Mouse (Mus musculus) megakaryocyte, embryonic 14.5 days (primary cell): ENCODE data around the gene Gm49661.

Source experiments
- FLI1 ChIP-seq: IDR thresholded peaks from 2 replicates; pipeline ENCODE4 v1.6.1; 2012; ENCODE audit warnings: low read length, inconsistent platforms, mixed read lengths
- GATA1 ChIP-seq: IDR thresholded peaks from 3 replicates; pipeline ENCODE4 v1.6.1; 2012; ENCODE audit warnings: mixed read lengths, low read length, inconsistent platforms, borderline replicate concordance

GRCm38 (mm10) chr8:84943699-84944098 is 25.5 kb downstream of the Gm49661 start:
- no peak for TF ChIP-seq GATA1
- no peak for TF ChIP-seq FLI1
